Mouse (Mus musculus) bone marrow, adult 2 months (tissue): Measurements from ENCODE around the gene Mis18bp1.
"Not testable (repeated sequence)": the region's sequence is repeated elsewhere in the genome, so short reads cannot be mapped to it uniquely, and the experiment has no call there.

Experiments
- CTCF ChIP-seq: fragments of 200-500 bp; IDR thresholded peaks from 2 replicates; pipeline ENCODE4 v1.5.1; 2011; ENCODE audit warnings: low read length, control low read depth; ENCODE audit not compliant: control insufficient read depth, insufficient read depth
- POLR2A ChIP-seq: fragments of 200-500 bp; IDR thresholded peaks from 2 replicates; pipeline ENCODE4 v1.6.1; 2011; ENCODE audit warnings: low read depth, mild to moderate bottlenecking, control low read depth, low read length, borderline replicate concordance; ENCODE audit not compliant: control insufficient read depth

- not testable (repeated sequence) for TF ChIP-seq CTCF, POLR2A
Observed at GRCm38 (mm10) chr12:65114978-65115377, 57.4 kb downstream of the Mis18bp1 start.
